Mouse (Mus musculus): ENCODE data around the gene Kmt2d. TPM values are rescaled to one million over a fixed set of nuclear protein-coding genes. Genes with fewer than 3 reads are reported as not detected.
A peak's percentile ranks its signal among the peaks of the same experiment; 100 is the strongest.

The Kmt2d gene
- total and polyA plus RNA-seq, 3 experiments, result 4.8 to 22.7 (median 14.1) TPM

DNA sequence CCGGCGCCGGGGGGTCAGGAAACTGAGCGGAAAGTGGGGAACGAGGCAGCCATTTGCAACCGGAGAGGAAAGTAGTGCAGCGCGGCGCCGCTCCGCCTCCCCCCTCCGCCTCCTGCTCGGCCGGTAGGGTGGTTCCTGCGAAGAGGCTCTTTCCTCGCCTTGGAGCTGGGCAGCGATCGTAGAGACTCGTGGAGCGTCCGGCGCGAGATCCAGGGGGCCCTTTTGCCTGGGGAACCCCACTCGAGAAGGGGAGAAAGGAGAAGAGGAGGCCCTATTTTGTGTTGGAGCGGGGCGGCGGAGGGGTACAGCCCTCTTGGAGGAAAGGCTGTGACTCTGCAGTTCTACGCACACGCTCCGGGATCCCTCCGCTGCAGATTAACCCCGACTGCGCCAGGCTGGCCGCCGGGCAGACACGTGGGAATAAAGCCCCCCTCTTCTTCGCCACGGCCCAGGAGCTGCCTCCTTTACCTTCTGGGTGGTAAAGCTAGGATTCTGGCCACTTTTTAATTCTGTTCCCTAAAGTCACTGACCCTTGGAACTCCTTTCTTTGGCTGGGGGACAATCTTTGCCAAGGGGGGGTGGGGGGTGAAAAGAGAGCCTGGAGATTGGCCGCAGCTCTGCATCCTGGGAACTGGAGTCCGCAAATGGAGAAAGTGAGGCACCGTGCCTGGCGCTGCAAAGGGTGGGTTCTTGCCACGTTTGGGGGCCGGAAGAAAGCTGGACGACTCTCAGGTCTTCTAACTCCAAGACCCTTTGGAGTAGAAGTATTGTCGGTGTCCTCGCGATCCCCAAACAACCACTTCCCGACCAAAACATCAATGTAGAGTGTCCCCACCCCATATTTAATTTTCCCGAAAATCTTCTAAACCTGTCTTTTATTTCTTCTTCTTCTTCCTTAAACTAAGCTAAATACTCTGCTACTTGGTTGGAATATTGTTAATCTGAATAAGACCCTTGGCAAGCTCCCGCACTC, 1.2 kb upstream of the Kmt2d start:
- peak overlapping the region; percentile 6; the same call in 1 of the 2 replicates for H3K4me2 ChIP-seq (ENCODE audit: insufficient read depth, low read depth, poor library complexity, severe bottlenecking)
- no peaks in the 10 kb centered on the region for H3K27me3 ChIP-seq (replicated peaks)
- peak; percentile 45; the same call in 1 of the 2 replicates for TF ChIP-seq ZKSCAN1 (IDR thresholded peaks at IDR 0.05; ENCODE audit: borderline replicate concordance, low read depth, low read length)
- TF ChIP-seq POLR2A (IDR thresholded peaks at IDR 0.05; ENCODE audit: low read depth, low read length), result peak; percentile 95
- peak; percentile 89 for TF ChIP-seq TCF12 (IDR thresholded peaks at IDR 0.05; ENCODE audit: low read depth, low read length)
- TF ChIP-seq RCOR1 (conservative IDR thresholded peaks at IDR 0.05; ENCODE audit: low read depth, low read length), result peak; percentile 31; the same call in 1 of the 2 replicates
- peak; percentile 97 for TF ChIP-seq MYC (IDR thresholded peaks at IDR 0.05; ENCODE audit: low read depth, low read length)
- peak; percentile 88 for TF ChIP-seq CHD2 (IDR thresholded peaks at IDR 0.05; ENCODE audit: low read length)
- peak; percentile 52 for TF ChIP-seq ELF1 (IDR thresholded peaks at IDR 0.05; ENCODE audit: low read depth, low read length)
- no peak for TF ChIP-seq PAX5 (IDR thresholded peaks at IDR 0.05; ENCODE audit: low read length)
- TF ChIP-seq MAZ (IDR thresholded peaks at IDR 0.05; ENCODE audit: low read depth, low read length), result peak; percentile 97
- peak; percentile 80 for TF ChIP-seq HCFC1 (IDR thresholded peaks at IDR 0.05; ENCODE audit: low read depth, low read length)
- TF ChIP-seq MEF2A (IDR thresholded peaks at IDR 0.05; ENCODE audit: borderline replicate concordance, low read depth, low read length), result peak; percentile 52; the same call in 1 of the 2 replicates
- TF ChIP-seq E2F4 (IDR thresholded peaks at IDR 0.05; ENCODE audit: insufficient replicate concordance, low read depth, low read length), result no peak
- peak; percentile 99 for TF ChIP-seq KAT2A (IDR thresholded peaks at IDR 0.05; ENCODE audit: insufficient replicate concordance, low read length)
- TF ChIP-seq UBTF (IDR thresholded peaks at IDR 0.05; ENCODE audit: low read depth, low read length), result peak; percentile 14; the same call in 1 of the 2 replicates
- no peak for TF ChIP-seq GABPA (IDR thresholded peaks at IDR 0.05; ENCODE audit: insufficient replicate concordance, low read depth, low read length)
- TF ChIP-seq BHLHE40 (IDR thresholded peaks at IDR 0.05; ENCODE audit: low read depth, low read length), result peak; percentile 64
- no peak for TF ChIP-seq ZNF384 (IDR thresholded peaks at IDR 0.05; ENCODE audit: low read depth, low read length)
- TF ChIP-seq ZMIZ1 (IDR thresholded peaks at IDR 0.05; ENCODE audit: low read depth, low read length), result peak; percentile 76; the same call in 1 of the 2 replicates
- TF ChIP-seq EP300 (IDR thresholded peaks at IDR 0.05; ENCODE audit: low read length), result no peak
- peak; percentile 97 for TF ChIP-seq MAX (IDR thresholded peaks at IDR 0.05; ENCODE audit: low read length)
- TF ChIP-seq SIN3A (IDR thresholded peaks at IDR 0.05; ENCODE audit: low read length), result peak; percentile 96
- no peak; the same call in 1 of the 2 replicates for TF ChIP-seq JUN (IDR thresholded peaks at IDR 0.05; ENCODE audit: insufficient read depth, low read depth, low read length)
- TF ChIP-seq USF1 (IDR thresholded peaks at IDR 0.05; ENCODE audit: low read depth, low read length), result peak; percentile 18; the same call in 1 of the 2 replicates
- peak; percentile 70 for TF ChIP-seq IRF4 (IDR thresholded peaks at IDR 0.05; ENCODE audit: low read depth, low read length)
- TF ChIP-seq MXI1 (IDR thresholded peaks at IDR 0.05; ENCODE audit: low read depth, low read length), result peak; percentile 98
- TF ChIP-seq TBP (conservative IDR thresholded peaks at IDR 0.05; ENCODE audit: low read depth, low read length), result peak; percentile 95
- no peak; the same call in 1 of the 2 replicates for TF ChIP-seq NRF1 (IDR thresholded peaks at IDR 0.05; ENCODE audit: low read depth, low read length)
- TF ChIP-seq ETS1 (conservative IDR thresholded peaks at IDR 0.05; ENCODE audit: low read depth, low read length), result peak; percentile 14; the same call in 1 of the 2 replicates
- TF ChIP-seq NELFE (IDR thresholded peaks at IDR 0.05; ENCODE audit: low read depth, low read length), result peak; percentile 94
- TF ChIP-seq POLR2AphosphoS2 (IDR thresholded peaks at IDR 0.05; ENCODE audit: low read depth, low read length), result peak; percentile 66; the same call in 1 of the 2 replicates
- no peak for TF ChIP-seq CHD1 (IDR thresholded peaks at IDR 0.05; ENCODE audit: low read depth, low read length)
- H3K4me1 ChIP-seq (ENCODE audit: control insufficient read depth in 1 of 2, insufficient read depth in 2 of 2), result peaks cover 3 to 28% of the 10 kb centered on the region in 2 experiments; a peak in 2 of 4 replicates
- H3K9me3 ChIP-seq (replicated peaks; ENCODE audit: low read length), result no peaks in the 10 kb centered on the region
- peaks cover 46% of the 10 kb centered on the region for H3K79me2 ChIP-seq (replicated peaks; ENCODE audit: control insufficient read depth, extremely low read depth, insufficient read depth, poor library complexity, severe bottlenecking)
- DNase-seq (ENCODE audit: extremely low read depth), result peak; percentile 98
- dilution Hi-C loops (cut with MboI; ENCODE audit: extremely low pct_ligation_motif_present, extremely low pct_unique_long_range_greater_than_20kb, low sequenced_read_pairs), result no loop called here
- H3K4me3 ChIP-seq (replicated peaks in 1 of 3; ENCODE audit: low read depth in 2 of 3, low read length in 2 of 3, poor library complexity in 1 of 3), result peak overlapping the region; percentile 71 to 94 (median 86)
- peak overlapping the region; percentile 61 for H3K27ac ChIP-seq (ENCODE audit: insufficient read depth, low read depth)
- peak overlapping the region; percentile 82 for H3K9ac ChIP-seq (ENCODE audit: insufficient read depth, low read depth)
- peaks cover 0 to 12% of the 10 kb centered on the region in 2 experiments for H3K36me3 ChIP-seq (replicated peaks in 1 of 2; ENCODE audit: control insufficient read depth in 1 of 2, insufficient read depth in 1 of 2, low read length in 1 of 2)
- in situ Hi-C loops (cut with MboI; ENCODE audit: low pct_ligation_motif_present, low pct_unique_long_range_greater_than_20kb, low sequenced_read_pairs), result no loop called here
